Mouse (Mus musculus) limb, embryonic 15.5 days (tissue): ENCODE measurements around the gene Fbxw19. TPM values are rescaled to one million over a fixed set of nuclear protein-coding genes. Genes with fewer than 3 reads are reported as not detected.
"Not testable (repeated sequence)": the region's sequence is repeated elsewhere in the genome, so short reads cannot be mapped to it uniquely, and the experiment has no call there.

Experiments
- ATAC-seq: fragments of 200-750 bp; cut with Nextera tagmentation; 2 replicates; pipeline ENCODE4 v1.8.0; 2017; ENCODE audit warnings: low read depth, moderate TSS enrichment; ENCODE audit not compliant: insufficient number of reproducible peaks, low FRiP score, low TSS enrichment
- H3K27ac ChIP-seq: fragments of 300-500 bp; sonication (generic); 2 replicates; pipeline ENCODE4 v1.5.1; 2015; ENCODE audit warnings: moderate library complexity, mild to moderate bottlenecking, inconsistent platforms
- H3K27me3 ChIP-seq: fragments of 300-500 bp; sonication (generic); 2 replicates; pipeline ENCODE4 v1.6.1; 2015; ENCODE audit warnings: inconsistent platforms
- H3K36me3 ChIP-seq: fragments of 300-500 bp; sonication (generic); 2 replicates; pipeline ENCODE4 v1.6.1; 2015; ENCODE audit warnings: inconsistent platforms
- H3K4me1 ChIP-seq: fragments of 300-500 bp; sonication (generic); 2 replicates; pipeline ENCODE4 v1.6.1; 2015; ENCODE audit warnings: inconsistent platforms
- H3K4me2 ChIP-seq: fragments of 300-500 bp; sonication (generic); 2 replicates; pipeline ENCODE4 v1.6.1; 2015; ENCODE audit warnings: mild to moderate bottlenecking, inconsistent platforms
- H3K4me3 ChIP-seq: fragments of 300-500 bp; sonication (generic); 2 replicates; pipeline ENCODE4 v1.5.1; 2015; ENCODE audit warnings: mild to moderate bottlenecking, inconsistent platforms
- H3K9ac ChIP-seq: fragments of 300-500 bp; sonication (generic); 2 replicates; pipeline ENCODE4 v1.6.1; 2015; ENCODE audit warnings: inconsistent platforms
- H3K9me3 ChIP-seq: fragments of 300-500 bp; sonication (generic); 2 replicates; pipeline ENCODE4 v1.6.1; 2016; ENCODE audit warnings: inconsistent platforms
- WGBS: fragments of 180-500 bp; shearing (Covaris S2); methylation state at CpG from one replicate; pipeline ENCODE4 v1.1.7; 2015; 5-methylcytosine and 5-hydroxymethylcytosine counted together
- polyA plus RNA-seq: library from polyadenylated mRNA; unstranded; fragments of >200 nt; fragmentation: Nextera tagmentation; extraction: Ambion mirVana; gene quantifications from 2 replicates; pipeline ENCODE4 v1.2.1, GENCODE M21; 2015

Fbxw19 gene
- polyA plus RNA-seq, result not detected in 2 replicates

- H3K4me1 ChIP-seq, H3K9me3 ChIP-seq, H3K9ac ChIP-seq, H3K4me3 ChIP-seq, H3K27me3 ChIP-seq, H3K27ac ChIP-seq, H3K4me2 ChIP-seq, ATAC-seq, H3K36me3 ChIP-seq: not testable (repeated sequence)
- 73% methylated on average over 1 of the region's 1 CpGs for WGBS
Observed at GRCm38 (mm10) chr9:109495775-109496174, at the start of gene Fbxw19. TSS of gene Fbxw19 (minus strand) at chr9:109495875.

GRCm38 (mm10) chr9:109523385-109524064 is 27.9 kb upstream of the Fbxw19 start:
- Histone ChIP-seq H3K4me3 (no peak overlapping the region), H3K4me2 (no peak overlapping the region), H3K36me3 (no peaks in the 10 kb centered on the region), H3K9me3 (no peaks in the 10 kb centered on the region), H3K27ac (no peak overlapping the region), H3K27me3 (no peaks in the 10 kb centered on the region), H3K4me1 (no peaks in the 10 kb centered on the region), H3K9ac (no peak overlapping the region)
- 85% methylated on average over 5 of the region's 5 CpGs for WGBS
- ATAC-seq, result no peak

GRCm38 (mm10) chr9:109449040-109449439 is 46.6 kb downstream of the Fbxw19 start, which contains the start of gene Fbxw16:
TSS of gene Fbxw16 (minus strand) at chr9:109449140.
- no peak within 1 kb of the TSS for H3K9ac ChIP-seq
- H3K9me3 ChIP-seq, result no peaks in the 10 kb centered on the region
- H3K4me2 ChIP-seq, result no peak within 1 kb of the TSS
- H3K4me3 ChIP-seq, result no peak within 1 kb of the TSS
- H3K27ac ChIP-seq, result no peak within 1 kb of the TSS
- no peaks in the 10 kb centered on the region for H3K36me3 ChIP-seq
- no peaks in the 10 kb centered on the region for H3K27me3 ChIP-seq
- no peaks in the 10 kb centered on the region for H3K4me1 ChIP-seq
- ATAC-seq, result no peak

GRCm38 (mm10) chr9:109432956-109433355 is 62.7 kb downstream of the Fbxw19 start:
- WGBS, result 89% methylated on average over 1 of the region's 1 CpGs
- H3K27ac ChIP-seq, result no peak overlapping the region
- no peak for ATAC-seq
- no peak overlapping the region for H3K4me3 ChIP-seq
- H3K36me3 ChIP-seq, result no peaks in the 10 kb centered on the region
- H3K4me2 ChIP-seq, result no peak overlapping the region
- no peak overlapping the region for H3K9ac ChIP-seq
- H3K4me1 ChIP-seq, result no peaks in the 10 kb centered on the region
- H3K27me3 ChIP-seq, result no peaks in the 10 kb centered on the region
- no peaks in the 10 kb centered on the region for H3K9me3 ChIP-seq

Other genes with a start within 250 kb of the Fbxw19 start
- gene Fbxw14, start 208.2 kb downstream of the Fbxw19 start, polyA plus RNA-seq, result not detected in 2 replicates
- not detected in 2 replicates for gene Fbxw28, start 156.2 kb downstream of the Fbxw19 start, polyA plus RNA-seq
- gene Fbxw22, start 91.6 kb downstream of the Fbxw19 start, polyA plus RNA-seq, result not detected in 2 replicates
- gene Fbxw16, start 46.7 kb downstream of the Fbxw19 start, polyA plus RNA-seq, result not detected in 2 replicates
- not detected in 2 replicates for gene Fbxw15, start 72.4 kb upstream of the Fbxw19 start, polyA plus RNA-seq
- not detected in 2 replicates for gene Fbxw24, start 130.2 kb upstream of the Fbxw19 start, polyA plus RNA-seq
- gene Fbxw25, start 168.8 kb upstream of the Fbxw19 start, polyA plus RNA-seq, result not detected in 2 replicates
- gene Fbxw18, start 206.8 kb upstream of the Fbxw19 start, polyA plus RNA-seq, result not detected in 2 replicates